Mouse (Mus musculus) frontal cortex, postnatal 36 days (tissue): ENCODE measurements around the gene H2-M10.2.
"Not testable (repeated sequence)": the region's sequence is repeated elsewhere in the genome, so short reads cannot be mapped to it uniquely, and the experiment has no call there.

Source experiments
- DNase-seq, 2 experiments: peaks; one replicate each; pipeline ENCODE4 v3.0.0; 2022; ENCODE audit warnings: low spot score in 2 of 2

The H2-M10.2 gene

GRCm38 (mm10) chr17:36252250-36252876 lies 33.9 kb downstream of the H2-M10.2 start:
- no peak for DNase-seq

GRCm38 (mm10) chr17:36248886-36249285 lies 37.4 kb downstream of the H2-M10.2 start:
- DNase-seq, result no peak

- no peak for DNase-seq
These were observed 40.5 kb downstream of the H2-M10.2 start for GRCm38 (mm10) chr17:36245741-36246140.

- DNase-seq, result no peak
These were observed 42.3 kb downstream of the H2-M10.2 start for GRCm38 (mm10) chr17:36244031-36244430.

- DNase-seq, result no peak
These were observed 45.6 kb downstream of the H2-M10.2 start for GRCm38 (mm10) chr17:36240637-36241213.

- no peak for DNase-seq
These were observed 48.9 kb downstream of the H2-M10.2 start for GRCm38 (mm10) chr17:36237321-36237921.

- DNase-seq, result not testable (repeated sequence)
These were observed 51.0 kb downstream of the H2-M10.2 start for GRCm38 (mm10) chr17:36235300-36235699.
